Mouse (Mus musculus): ENCODE results near the gene Hist1h2ac.

GRCm38 (mm10) chr13:23662536-23662935 is 21.2 kb downstream of the Hist1h2ac start:
- TF ChIP-seq CTCF (IDR thresholded peaks at IDR 0.05; ENCODE audit: insufficient read depth, low read depth, low read length) (no peak), POLR2A (IDR thresholded peaks at IDR 0.05; ENCODE audit: insufficient read depth, low read depth, low read length) (no peak)

All from olfactory bulb, adult 2 months (tissue).